Mouse (Mus musculus) c-Kit-negative CD71-positive TER-119-positive erythroid progenitor cells, embryonic 14.5 days (primary cell): ENCODE data around the gene Rps6kc1.
"Not testable (repeated sequence)": the region's sequence is repeated elsewhere in the genome, so short reads cannot be mapped to it uniquely, and the experiment has no call there.

ENCODE experiments used
- DNase-seq: peaks from one replicate; pipeline ENCODE4 v3.0.0-alpha.2; 2013; ENCODE audit warnings: low read depth, low spot score

Rps6kc1 gene

GRCm38 (mm10) chr1:190911415-190912123 is at the start of gene Rps6kc1:
Gene Rps6kc1, minus strand, starts transcription at chr1:190911770.
- peak; percentile 76 for DNase-seq

- no peak for DNase-seq
Observed at GRCm38 (mm10) chr1:190958821-190959220, 47.3 kb upstream of the Rps6kc1 start.

GRCm38 (mm10) chr1:190953009-190953408 is 41.4 kb upstream of the Rps6kc1 start:
- no peak for DNase-seq

DNA sequence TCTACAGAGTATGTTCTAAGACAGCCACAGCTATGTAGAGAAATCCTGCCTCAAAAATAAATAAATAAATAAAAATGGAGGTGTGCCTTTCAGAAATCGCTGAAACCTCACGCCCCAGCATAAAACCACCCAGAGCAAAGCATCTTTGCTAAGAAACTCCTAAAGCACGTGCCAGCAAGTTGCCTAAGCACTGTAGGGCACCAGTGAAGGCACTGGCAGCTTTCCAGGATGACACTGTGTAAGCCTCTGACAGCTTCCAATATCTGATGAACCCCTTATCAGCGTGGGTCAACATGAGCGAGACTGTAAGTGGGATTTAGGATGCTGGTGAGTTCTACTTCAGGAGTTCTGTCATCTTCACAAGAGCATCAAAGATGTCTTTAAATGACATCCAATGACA is 39.4 kb upstream of the Rps6kc1 start:
- DNase-seq: no peak

- no peak for DNase-seq
Observed at GRCm38 (mm10) chr1:190948846-190949245, 37.3 kb upstream of the Rps6kc1 start.

DNA sequence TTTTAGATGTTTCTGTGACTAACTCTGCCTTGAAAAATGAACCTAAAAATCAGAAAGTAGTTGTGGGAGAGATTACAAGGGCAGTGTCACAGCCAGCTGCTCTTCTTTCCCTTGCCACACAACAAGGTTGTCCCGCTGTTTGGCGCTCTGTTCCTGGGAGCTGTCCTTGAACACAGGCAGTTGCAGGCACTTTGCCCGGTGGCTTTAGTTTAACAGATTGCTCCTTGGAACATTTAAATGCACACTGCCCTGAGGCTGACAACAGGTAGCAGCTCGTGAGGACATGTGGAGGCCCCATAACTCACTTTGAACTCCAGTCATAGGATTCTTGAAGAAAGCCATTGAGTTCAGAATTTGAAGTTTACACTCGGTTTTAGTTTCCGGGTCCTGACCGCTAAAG is 36.9 kb upstream of the Rps6kc1 start:
- no peak for DNase-seq

DNA sequence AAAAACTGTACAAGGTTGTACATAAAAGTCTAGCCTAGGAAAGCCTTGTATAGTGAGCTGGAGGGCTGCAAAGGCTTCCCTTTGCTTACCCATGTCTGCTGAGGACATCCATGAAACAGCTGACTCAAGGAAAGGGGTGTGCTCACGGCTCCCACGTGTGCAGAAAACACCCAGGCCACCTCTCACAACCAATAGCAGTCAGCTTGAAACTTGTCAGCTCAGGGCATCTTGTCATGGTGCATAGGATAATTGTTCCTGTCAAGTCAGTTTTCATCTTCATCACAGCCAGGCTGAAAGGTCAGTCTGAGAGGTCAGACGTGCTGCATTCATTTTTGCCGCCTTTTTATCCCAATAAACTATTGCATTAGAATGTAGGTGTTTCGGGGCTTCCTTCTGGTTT is 36.4 kb upstream of the Rps6kc1 start:
- no peak for DNase-seq

GRCm38 (mm10) chr1:190944109-190944760 is 32.7 kb upstream of the Rps6kc1 start:
- no peak for DNase-seq

DNA sequence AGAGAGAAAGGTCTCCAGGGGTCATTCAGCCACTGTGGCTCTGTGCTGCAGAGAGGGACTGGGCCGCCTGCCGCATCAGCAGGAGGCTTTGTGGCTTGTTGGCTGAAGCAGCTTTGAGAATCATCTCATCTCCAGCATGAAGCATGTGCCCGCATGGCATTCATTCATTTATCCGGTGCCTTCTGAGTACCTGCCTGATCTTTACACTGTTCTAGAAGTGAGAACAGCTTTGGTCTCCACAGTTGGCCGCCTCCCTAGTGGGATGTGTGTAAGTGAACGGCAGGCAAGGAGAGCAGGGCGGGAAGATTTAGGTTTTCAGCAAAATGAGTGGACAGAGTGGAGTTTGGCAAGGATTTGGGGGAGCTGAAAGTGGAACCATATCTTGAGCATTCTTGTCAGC is 28.2 kb upstream of the Rps6kc1 start:
- DNase-seq: no peak

DNA sequence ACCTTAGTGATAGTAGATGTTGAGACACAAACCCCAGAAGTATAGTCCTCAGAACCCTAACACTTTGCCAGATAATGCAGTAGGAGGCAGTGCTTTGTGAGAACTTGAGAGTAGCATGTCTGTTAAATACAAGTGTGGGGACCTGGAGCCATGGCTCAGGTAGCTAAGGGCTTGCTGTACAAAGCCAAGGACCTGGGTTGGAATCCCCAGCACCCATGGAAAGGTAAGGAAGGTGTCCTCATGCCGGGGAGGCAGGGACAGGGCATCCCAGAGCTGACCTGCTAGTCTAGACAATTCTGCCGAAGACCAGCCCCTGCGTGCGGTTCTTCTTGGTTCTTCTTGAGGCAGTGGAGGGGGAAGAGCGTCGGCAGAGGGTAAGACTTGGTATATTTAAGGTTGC is 18.6 kb upstream of the Rps6kc1 start:
- no peak for DNase-seq

DNA sequence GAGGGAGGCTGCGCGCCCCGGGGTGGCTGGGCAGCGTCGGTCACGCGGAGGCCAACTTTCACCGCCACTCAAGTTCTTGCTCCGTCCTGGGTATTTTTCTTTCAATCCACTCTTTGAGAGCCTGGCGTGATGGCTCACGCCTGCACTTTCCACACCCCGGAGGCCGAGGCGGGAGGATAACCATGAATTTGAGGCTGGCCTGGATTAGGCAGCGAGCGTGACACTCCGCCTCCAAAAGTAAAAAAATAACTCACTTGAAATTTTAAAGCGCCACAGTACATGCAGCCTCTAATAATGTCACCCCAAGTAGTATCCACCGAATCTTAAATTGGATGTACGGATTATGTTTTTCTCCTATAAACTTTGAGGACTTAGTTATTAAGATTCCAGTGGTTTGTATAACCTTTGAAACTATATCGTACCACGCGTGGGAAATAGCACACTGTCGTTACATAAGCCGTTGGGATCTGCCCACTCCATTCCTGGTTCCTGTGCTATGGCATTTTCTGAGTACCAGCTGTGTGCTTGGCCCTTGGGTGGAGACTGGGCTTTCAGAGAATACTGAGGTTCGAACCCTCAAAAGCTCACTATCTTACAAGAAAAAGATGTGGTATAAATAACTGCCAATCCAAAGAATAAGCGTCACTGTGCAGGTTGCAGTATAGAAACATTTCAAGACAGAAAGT is 17.6 kb upstream of the Rps6kc1 start:
- DNase-seq: peak; percentile 25

DNA sequence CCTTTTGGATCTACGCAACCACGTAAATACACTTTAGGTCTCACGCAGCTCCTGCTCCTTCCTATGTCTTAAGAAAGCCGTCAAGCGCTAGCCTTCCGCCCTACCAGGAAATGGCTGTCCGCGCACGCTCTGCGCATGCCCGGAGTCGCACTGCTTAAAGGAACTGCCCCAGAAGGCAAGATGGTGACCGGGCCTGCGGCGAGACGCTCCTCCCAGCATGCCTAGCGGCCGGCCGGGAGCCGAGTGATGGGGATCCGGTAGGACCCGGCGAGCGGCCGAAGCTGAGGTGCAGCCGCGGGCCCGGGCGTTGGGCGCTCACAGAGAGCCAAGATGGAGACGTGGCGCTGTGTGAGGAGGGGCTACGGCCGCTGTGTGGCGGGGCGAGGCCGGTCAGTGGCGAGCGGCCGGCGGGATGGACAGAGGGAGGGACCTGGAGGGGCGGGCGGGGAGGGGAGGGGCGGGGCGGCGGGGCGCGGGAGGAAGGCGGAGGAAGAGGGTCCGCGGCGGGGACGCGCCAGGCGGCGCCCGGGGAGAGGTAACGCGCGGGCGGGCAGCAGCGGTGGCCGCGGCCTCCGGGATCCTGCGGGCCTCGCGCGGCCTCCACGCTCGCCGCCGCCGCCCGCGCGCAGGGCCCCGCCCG is 16.9 kb upstream of the Rps6kc1 start:
- DNase-seq: peak; percentile 97

GRCm38 (mm10) chr1:190927751-190928369 is 16.3 kb upstream of the Rps6kc1 start:
- no peak for DNase-seq

DNA sequence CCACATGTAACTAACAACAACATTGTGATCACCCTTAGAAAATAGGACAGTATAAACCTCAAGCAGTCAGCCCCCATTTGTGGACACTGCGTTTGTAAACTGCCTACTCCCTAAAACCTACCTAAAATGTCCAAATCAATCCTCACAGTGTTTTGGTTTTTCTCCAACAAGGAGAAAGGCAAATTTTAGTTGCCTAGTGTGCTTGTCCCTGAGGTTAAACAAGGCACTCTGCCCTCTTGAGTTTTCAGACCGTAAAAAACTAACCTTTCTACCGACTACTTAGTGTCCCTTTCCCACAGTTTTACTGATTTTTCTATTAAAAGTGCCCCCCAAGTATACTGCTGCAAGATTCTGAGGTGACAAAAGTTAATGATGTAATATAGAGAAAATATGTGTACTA is 15.7 kb upstream of the Rps6kc1 start:
- no peak for DNase-seq

DNA sequence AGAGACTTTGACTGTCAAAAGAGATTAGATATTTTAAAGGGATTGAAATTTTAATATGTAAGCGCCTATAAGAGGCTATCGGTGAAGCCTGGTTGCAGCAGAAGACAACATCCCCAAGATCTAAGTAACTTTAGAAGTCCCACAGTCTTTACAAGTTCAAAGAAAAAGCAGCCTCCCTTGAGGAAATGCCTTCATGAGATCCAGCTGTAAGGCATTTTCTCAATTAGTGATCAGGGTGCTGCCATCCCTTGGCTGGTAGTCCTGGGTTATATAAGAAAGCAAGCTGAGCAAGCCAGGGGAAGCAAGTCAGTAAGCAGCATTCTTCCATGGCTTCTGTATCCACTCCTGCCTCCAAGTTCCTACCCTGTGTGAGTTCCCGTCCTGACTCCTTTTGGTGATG is 13.2 kb upstream of the Rps6kc1 start, which contains the start of gene Angel2:
TSS of gene Angel2 (plus strand) at position 301 of the 400 bp plus-strand sequence.
- not testable (repeated sequence) for DNase-seq

DNA sequence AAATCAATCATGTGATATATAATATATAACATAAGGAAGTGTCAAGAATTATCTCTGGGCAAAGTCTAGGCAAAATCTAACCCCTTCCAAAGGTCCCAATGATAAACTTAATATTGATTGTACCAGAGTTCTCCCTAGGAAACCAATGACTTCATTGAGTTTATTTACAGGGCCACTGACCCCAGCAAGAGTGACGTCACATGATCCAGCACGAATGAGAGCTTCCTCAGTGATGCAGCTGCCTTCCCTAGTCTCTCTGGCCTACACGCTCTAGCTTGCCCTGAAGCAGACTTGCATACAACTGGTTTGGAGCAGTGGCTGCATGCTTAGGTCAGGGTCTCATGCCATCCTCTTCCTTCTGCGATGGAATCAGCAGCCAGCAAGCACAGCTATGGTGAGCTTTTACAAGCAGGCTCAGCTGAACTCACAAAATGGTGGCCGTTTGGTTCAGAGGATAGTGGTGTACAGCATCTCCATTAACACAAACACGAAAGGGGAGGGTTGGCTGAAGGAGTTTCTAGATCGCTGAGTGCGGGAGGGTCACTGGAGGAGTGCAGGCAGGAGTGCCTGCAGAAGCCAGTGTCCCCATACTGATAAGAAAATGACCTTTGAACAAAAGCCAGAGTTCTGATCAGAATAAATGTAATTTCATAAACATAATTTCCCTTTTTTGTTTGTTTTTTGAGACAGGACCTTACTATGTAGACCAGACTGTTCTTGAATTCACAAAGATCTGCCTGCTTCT is 8.3 kb upstream of the Rps6kc1 start:
- no peak for DNase-seq

- DNase-seq: no peak
Observed at GRCm38 (mm10) chr1:190918938-190919337, 7.4 kb upstream of the Rps6kc1 start.

GRCm38 (mm10) chr1:190912623-190913022 is 1.1 kb upstream of the Rps6kc1 start:
- no peak for DNase-seq

DNA sequence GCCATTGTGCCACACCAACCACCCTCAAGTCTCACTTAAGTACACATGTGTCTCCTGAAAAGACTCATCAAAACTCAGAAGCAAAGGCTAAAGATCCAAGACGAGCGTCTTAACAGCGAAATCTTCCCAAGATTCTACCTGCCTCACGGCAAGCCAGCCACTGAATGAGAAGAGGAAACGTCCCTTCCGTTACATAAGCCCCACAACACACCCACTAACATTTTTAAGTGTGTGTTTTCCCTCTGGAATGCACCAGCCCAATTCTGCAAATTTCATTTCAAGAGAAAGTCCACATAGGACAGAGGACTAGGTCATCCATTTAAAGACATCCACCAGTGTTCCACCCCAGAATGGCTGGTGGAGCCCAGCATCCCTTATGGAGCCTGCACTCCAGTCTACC is 734 bp downstream of the Rps6kc1 start:
- no peak for DNase-seq

- no peak for DNase-seq
Observed at GRCm38 (mm10) chr1:190904714-190905113, 6.9 kb downstream of the Rps6kc1 start.

DNA sequence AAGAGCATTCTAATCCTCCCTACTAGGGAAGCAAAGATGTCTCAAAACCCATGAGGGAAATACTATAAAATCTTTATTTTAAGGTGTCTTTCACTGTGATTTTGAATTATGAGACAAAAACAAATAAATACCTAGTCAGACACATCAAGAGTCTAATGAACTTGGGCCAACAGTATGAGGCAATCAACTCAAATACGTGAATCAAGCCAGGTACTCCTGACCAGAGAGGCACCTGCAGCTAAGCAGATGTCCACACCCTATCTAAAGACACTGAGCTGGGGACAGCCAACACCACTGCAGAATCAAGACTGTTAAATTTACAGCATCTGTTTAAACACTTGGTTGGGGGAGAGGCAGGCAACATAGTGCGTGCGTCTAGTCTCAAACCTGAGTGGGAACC is 7.4 kb downstream of the Rps6kc1 start:
- no peak for DNase-seq
